Mouse (Mus musculus): ENCODE data around the gene 1500011B03Rik.

- no peak for TF ChIP-seq CTCF (IDR thresholded peaks at IDR 0.05; ENCODE audit: low read depth)
- no peak for TF ChIP-seq EP300 (optimal IDR thresholded peaks at IDR 0.05)
Measured at GRCm38 (mm10) chr5:114779956-114780489, 43.2 kb downstream of the 1500011B03Rik start.
